Mouse (Mus musculus) CH12.LX (cell line): Measurements from ENCODE around the gene Bsx. TPM values are rescaled to one million over a fixed set of nuclear protein-coding genes. Genes with fewer than 3 reads are reported as not detected.

ENCODE experiments used
- DNase-seq: peaks from one replicate; pipeline ENCODE4 v3.0.0-alpha.2; 2013; ENCODE audit errors: extremely low read depth
- H3K27ac ChIP-seq: 2 replicates; pipeline ENCODE4 v1.5.1; 2012; ENCODE audit warnings: low read depth, mild to moderate bottlenecking, control low read depth, moderate library complexity; ENCODE audit not compliant: insufficient read depth
- H3K27me3 ChIP-seq: replicated peaks from 2 replicates; pipeline ENCODE3; 2012; ENCODE audit warnings: inconsistent platforms
- H3K36me3 ChIP-seq, 2 experiments: replicated peaks in 1 of 2; 2 replicates each; pipeline versions ENCODE3 to v1.6.1; 2012; ENCODE audit warnings: inconsistent platforms in 1 of 2, low read length in 1 of 2, mild to moderate bottlenecking in 1 of 2, mixed read lengths in 1 of 2, moderate library complexity in 1 of 2; ENCODE audit not compliant: control insufficient read depth in 1 of 2, insufficient read depth in 1 of 2
- H3K4me1 ChIP-seq, 2 experiments: 2 replicates each; pipeline ENCODE4 v1.6.1; 2012; ENCODE audit warnings: inconsistent platforms in 1 of 2, moderate library complexity in 1 of 2; ENCODE audit not compliant: insufficient read depth in 2 of 2, control insufficient read depth in 1 of 2
- H3K4me2 ChIP-seq: 2 replicates; pipeline ENCODE4 v1.6.1; 2012; ENCODE audit warnings: low read depth, mild to moderate bottlenecking, control low read depth; ENCODE audit not compliant: poor library complexity, insufficient read depth, severe bottlenecking
- H3K4me3 ChIP-seq, 3 experiments: fragments of 150-350 bp in 1 of 3; sonication (generic) in 1 of 3; replicated peaks in 1 of 3; 2 replicates each; pipeline versions ENCODE3 to v1.5.1; 2011 to 2012; ENCODE audit warnings: low read depth in 2 of 3, low read length in 2 of 3, mild to moderate bottlenecking in 2 of 3, moderate library complexity in 2 of 3, control low read depth in 1 of 3, improper control_type of control experiment in 1 of 3, inconsistent platforms in 1 of 3, mixed read lengths in 1 of 3; ENCODE audit not compliant: poor library complexity in 1 of 3
- H3K79me2 ChIP-seq: replicated peaks from 2 replicates; pipeline ENCODE4 v1.6.1; 2012; ENCODE audit warnings: mild to moderate bottlenecking, moderate library complexity; ENCODE audit not compliant: control insufficient read depth, poor library complexity, insufficient read depth, severe bottlenecking; ENCODE audit errors: extremely low read depth
- H3K9ac ChIP-seq: 2 replicates; pipeline ENCODE4 v1.6.1; 2012; ENCODE audit warnings: low read depth, mild to moderate bottlenecking, control low read depth, moderate library complexity; ENCODE audit not compliant: insufficient read depth
- H3K9me3 ChIP-seq: replicated peaks from 2 replicates; pipeline ENCODE3; 2012; ENCODE audit warnings: low read length, inconsistent platforms, mixed read lengths
- BHLHE40 ChIP-seq: IDR thresholded peaks from 2 replicates; pipeline ENCODE4 v1.6.1; 2011; ENCODE audit warnings: mild to moderate bottlenecking, low read depth, low read length, improper control_type of control experiment
- CHD2 ChIP-seq: IDR thresholded peaks from 2 replicates; pipeline ENCODE4 v1.6.1; 2011; ENCODE audit warnings: low read length, improper control_type of control experiment
- EP300 ChIP-seq: IDR thresholded peaks from 2 replicates; pipeline ENCODE4 v1.6.1; 2011; ENCODE audit warnings: low read length, improper control_type of control experiment
- HCFC1 ChIP-seq: IDR thresholded peaks from 2 replicates; pipeline ENCODE4 v1.6.1; 2012; ENCODE audit warnings: low read depth, mild to moderate bottlenecking, inconsistent platforms, low read length, improper control_type of control experiment
- JUN ChIP-seq: IDR thresholded peaks from 2 replicates; pipeline ENCODE4 v1.6.1; 2011; ENCODE audit warnings: low read depth, mild to moderate bottlenecking, low read length, improper control_type of control experiment, moderate library complexity; ENCODE audit not compliant: insufficient read depth
- MAFK ChIP-seq: IDR thresholded peaks from 2 replicates; pipeline ENCODE4 v1.6.1; 2011; ENCODE audit warnings: low read length, improper control_type of control experiment; ENCODE audit not compliant: insufficient replicate concordance
- MAX ChIP-seq: IDR thresholded peaks from 2 replicates; pipeline ENCODE4 v1.6.1; 2011; ENCODE audit warnings: low read length, improper control_type of control experiment
- MAZ ChIP-seq: IDR thresholded peaks from 2 replicates; pipeline ENCODE4 v1.6.1; 2012; ENCODE audit warnings: low read depth, mild to moderate bottlenecking, inconsistent platforms, low read length, improper control_type of control experiment, moderate library complexity
- NELFE ChIP-seq: IDR thresholded peaks from 2 replicates; pipeline ENCODE4 v1.6.1; 2011; ENCODE audit warnings: low read depth, low read length, improper control_type of control experiment
- PAX5 ChIP-seq: IDR thresholded peaks from 2 replicates; pipeline ENCODE4 v1.6.1; 2012; ENCODE audit warnings: low read length, inconsistent platforms, mixed read lengths
- SIN3A ChIP-seq: IDR thresholded peaks from 2 replicates; pipeline ENCODE4 v1.6.1; 2012; ENCODE audit warnings: low read length, improper control_type of control experiment, inconsistent platforms
- SMC3 ChIP-seq: IDR thresholded peaks from 2 replicates; pipeline ENCODE4 v1.6.1; 2011; ENCODE audit warnings: low read depth, low read length, improper control_type of control experiment
- TBP ChIP-seq: conservative IDR thresholded peaks from 2 replicates; pipeline ENCODE4 v1.6.1; 2011; ENCODE audit warnings: low read depth, low read length, improper control_type of control experiment
- TCF12 ChIP-seq: IDR thresholded peaks from 2 replicates; pipeline ENCODE4 v1.6.1; 2014; ENCODE audit warnings: low read depth, mild to moderate bottlenecking, inconsistent platforms, low read length, improper control_type of control experiment
- UBTF ChIP-seq: IDR thresholded peaks from 2 replicates; pipeline ENCODE4 v1.6.1; 2012; ENCODE audit warnings: low read depth, mild to moderate bottlenecking, inconsistent platforms, low read length, improper control_type of control experiment, moderate library complexity
- ZC3H11A ChIP-seq: IDR thresholded peaks from 2 replicates; pipeline ENCODE4 v1.6.1; 2012; ENCODE audit warnings: low read depth, mild to moderate bottlenecking, inconsistent platforms, low read length, improper control_type of control experiment
- dilution Hi-C: fragments of 300-500 bp; cut with MboI; formaldehyde crosslinking; loops from 2 replicates; pipeline ENCODE4 v1.14.3; 2020; ENCODE audit warnings: low sequenced_read_pairs; ENCODE audit not compliant: extremely low pct_unique_long_range_greater_than_20kb, extremely low pct_ligation_motif_present
- in situ Hi-C: fragments of 300-500 bp; cut with MboI; formaldehyde crosslinking; loops from 3 replicates; pipeline ENCODE4 v1.14.3; 2019; ENCODE audit warnings: low sequenced_read_pairs, low pct_ligation_motif_present, low pct_unique_long_range_greater_than_20kb, mixed read lengths
- polyA plus RNA-seq: library from polyadenylated mRNA; unstranded; fragments of >175 nt; gene quantifications from 2 replicates; pipeline ENCODE4 v1.2.1, GENCODE M21; 2012; ENCODE audit warnings: low read depth; ENCODE audit not compliant: insufficient read length
- total RNA-seq, 2 experiments: library from RNA; depleted of rRNA; stranded (reverse); fragments of 300-350 nt in 1 of 2; fragments of >200 nt in 1 of 2; gene quantifications; 2 replicates each; pipeline ENCODE4 v1.2.3; 2012 to 2014

The Bsx gene
- not detected in 2 replicates for total RNA-seq (2012; rRNA removed)
- not detected in 2 replicates for total RNA-seq (2014; rRNA removed)
- not detected in 2 replicates for polyA plus RNA-seq

DNA sequence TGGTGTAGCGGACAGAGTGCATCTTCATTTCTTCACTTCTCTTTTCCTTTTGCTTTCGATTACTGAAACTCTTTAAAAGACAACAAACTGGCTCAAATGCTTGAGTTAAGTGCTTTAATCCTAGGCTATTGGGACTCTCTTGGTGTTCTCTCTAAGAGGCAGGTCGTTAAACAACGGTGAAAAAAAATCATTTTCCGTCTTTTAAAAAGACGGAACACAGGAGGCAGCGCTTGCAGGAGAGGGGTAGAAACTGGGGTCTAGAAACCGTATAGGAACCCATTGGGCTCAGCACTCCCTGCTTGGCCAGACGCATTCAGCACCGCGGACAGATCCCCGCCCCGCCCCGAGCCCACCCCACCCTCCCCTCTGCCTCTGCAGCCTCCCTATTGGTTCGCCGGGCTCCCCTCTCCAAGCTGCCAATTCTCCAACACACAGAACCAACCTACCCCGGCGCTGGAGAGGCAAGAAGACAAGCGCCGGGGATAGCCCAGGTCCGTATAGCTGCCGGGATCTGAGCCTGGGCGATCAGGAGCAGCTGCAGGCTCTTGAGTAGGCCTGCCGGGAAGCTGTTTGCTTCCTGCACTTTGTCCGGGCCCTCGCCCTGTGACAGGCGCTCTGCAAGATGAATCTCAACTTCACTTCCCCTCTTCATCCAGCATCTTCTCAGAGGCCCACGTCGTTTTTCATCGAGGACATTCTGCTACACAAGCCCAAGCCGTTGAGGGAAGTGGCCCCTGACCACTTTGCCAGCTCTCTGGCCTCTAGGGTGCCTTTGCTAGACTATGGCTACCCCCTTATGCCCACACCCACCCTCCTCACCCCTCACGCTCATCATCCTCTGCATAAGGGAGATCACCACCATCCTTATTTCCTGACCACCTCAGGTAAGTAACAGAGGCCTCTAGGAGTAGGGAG lies at the start of gene Bsx:
Gene Bsx, plus strand, starts transcription at position 572 of the 915 bp plus-strand sequence.
- peaks cover 37% of the 10 kb centered on the region for H3K27me3 ChIP-seq
- H3K36me3 ChIP-seq = no peaks in the 10 kb centered on the region
- H3K9ac ChIP-seq = no peak within 1 kb of the TSS
- H3K27ac ChIP-seq = no peak within 1 kb of the TSS
- no peak within 1 kb of the TSS for H3K4me3 ChIP-seq
- no peaks in the 10 kb centered on the region for H3K79me2 ChIP-seq
- H3K9me3 ChIP-seq = peaks cover 13% of the 10 kb centered on the region
- H3K4me1 ChIP-seq = no peaks in the 10 kb centered on the region
- DNase-seq = peak; percentile 6
- dilution Hi-C loops (no loop called here), in situ Hi-C loops (no loop called here)
- peak within 1 kb of the TSS; percentile 80 for H3K4me2 ChIP-seq
- TF ChIP-seq HCFC1 (no peak), TCF12 (no peak), JUN (no peak), ZC3H11A (no peak), SMC3 (no peak), TBP (no peak)

DNA sequence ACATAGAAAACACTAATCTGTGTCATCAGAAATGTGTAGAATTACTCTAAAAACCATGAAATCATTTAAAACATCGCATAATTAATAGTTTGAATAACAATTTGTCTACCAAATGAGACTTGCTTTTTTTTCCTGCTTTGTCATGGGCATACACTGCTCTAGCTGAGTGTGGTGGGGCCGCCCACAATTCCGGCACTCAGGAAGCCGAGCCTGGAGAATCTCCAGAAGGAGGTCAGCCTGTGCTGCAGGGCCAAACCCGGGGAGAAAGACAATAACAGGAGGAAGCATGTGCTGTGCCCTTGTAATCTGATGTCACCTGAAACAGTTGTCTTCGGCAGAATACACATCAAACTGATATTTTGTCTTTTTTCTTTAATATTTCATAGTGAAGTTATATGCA lies 48.3 kb upstream of the Bsx start:
- Histone ChIP-seq H3K9me3 (no peaks in the 10 kb centered on the region), H3K36me3 (no peaks in the 10 kb centered on the region), H3K27me3 (no peaks in the 10 kb centered on the region), H3K4me1 (0 out of 4 replicates have a peak, but pooled peaks cover 0 to 3% of the 10 kb centered on the region in 2 experiments), H3K4me3 (no peak overlapping the region), H3K27ac (no peak overlapping the region), H3K4me2 (no peak overlapping the region), H3K9ac (no peak overlapping the region), H3K79me2 (no peaks in the 10 kb centered on the region)
- in situ Hi-C loops = no loop called here
- DNase-seq = no peak
- TF ChIP-seq CHD2 = no peak
- no peak for TF ChIP-seq PAX5
- no peak for TF ChIP-seq MAZ
- TF ChIP-seq HCFC1 = no peak
- no peak for TF ChIP-seq MAFK
- TF ChIP-seq UBTF = no peak
- no peak for TF ChIP-seq SMC3
- TF ChIP-seq BHLHE40 = no peak
- TF ChIP-seq SIN3A = no peak
- TF ChIP-seq TCF12 = no peak
- no peak for TF ChIP-seq JUN
- no peak for TF ChIP-seq EP300
- TF ChIP-seq NELFE = no peak
- no peak for TF ChIP-seq MAX
- dilution Hi-C loops = no loop called here
